Mouse (Mus musculus) heart, embryonic 11.5 days (tissue): Measurements from ENCODE around the gene Vps8. TPM values are rescaled to one million over a fixed set of nuclear protein-coding genes. Genes with fewer than 3 reads are reported as not detected.

Source experiments
- ATAC-seq: fragments of 200-750 bp; cut with Nextera tagmentation; replicated peaks from 2 replicates; pipeline ENCODE4 v1.8.0; 2017; ENCODE audit warnings: moderate library complexity; ENCODE audit not compliant: insufficient number of reproducible peaks, low FRiP score, low TSS enrichment
- H3K27ac ChIP-seq: fragments of 300-500 bp; sonication (generic); 2 replicates; pipeline ENCODE4 v1.5.1; 2014; ENCODE audit warnings: mild to moderate bottlenecking, low read depth, low read length
- H3K27me3 ChIP-seq: fragments of 300-500 bp; sonication (generic); 2 replicates; pipeline ENCODE4 v1.6.1; 2014; ENCODE audit warnings: mild to moderate bottlenecking, low read length, mixed read lengths; ENCODE audit not compliant: control insufficient read depth, insufficient read depth
- H3K36me3 ChIP-seq: fragments of 300-500 bp; sonication (generic); 2 replicates; pipeline ENCODE4 v1.6.1; 2014; ENCODE audit warnings: mild to moderate bottlenecking, low read length, moderate library complexity, mixed read lengths; ENCODE audit not compliant: control insufficient read depth, insufficient read depth
- H3K4me1 ChIP-seq: fragments of 300-500 bp; sonication (generic); 2 replicates; pipeline ENCODE4 v1.6.1; 2014; ENCODE audit warnings: low read length; ENCODE audit not compliant: control insufficient read depth, insufficient read depth
- H3K4me2 ChIP-seq: fragments of 300-500 bp; sonication (generic); 2 replicates; pipeline ENCODE4 v1.6.1; 2014; ENCODE audit warnings: mild to moderate bottlenecking, moderate library complexity
- H3K4me3 ChIP-seq: fragments of 300-500 bp; sonication (generic); 2 replicates; pipeline ENCODE4 v1.5.1; 2014; ENCODE audit warnings: low read depth, low read length
- H3K9ac ChIP-seq: fragments of 300-500 bp; sonication (generic); 2 replicates; pipeline ENCODE4 v1.6.1; 2014; ENCODE audit warnings: mild to moderate bottlenecking, low read depth, low read length, moderate library complexity
- H3K9me3 ChIP-seq: fragments of 300-500 bp; sonication (generic); replicated peaks from 2 replicates; pipeline ENCODE4 v1.6.1; 2016; ENCODE audit warnings: low read length; ENCODE audit not compliant: control insufficient read depth
- WGBS: fragments of 180-500 bp; shearing (Covaris S2); extraction: QIAGEN DNeasy Blood & Tissue Kit; methylation state at CpG from one replicate; pipeline ENCODE4 v1.1.7; 2014; ENCODE audit not compliant: insufficient replicate concordance; 5-methylcytosine and 5-hydroxymethylcytosine counted together
- polyA plus RNA-seq: library from polyadenylated mRNA; unstranded; fragments of >200 nt; fragmentation: Nextera tagmentation; extraction: Ambion mirVana; gene quantifications from 2 replicates; pipeline ENCODE4 v1.2.1, GENCODE M21; 2014

Vps8 gene
- polyA plus RNA-seq, 1 experiment from 2014 or later = 22.5 TPM

DNA sequence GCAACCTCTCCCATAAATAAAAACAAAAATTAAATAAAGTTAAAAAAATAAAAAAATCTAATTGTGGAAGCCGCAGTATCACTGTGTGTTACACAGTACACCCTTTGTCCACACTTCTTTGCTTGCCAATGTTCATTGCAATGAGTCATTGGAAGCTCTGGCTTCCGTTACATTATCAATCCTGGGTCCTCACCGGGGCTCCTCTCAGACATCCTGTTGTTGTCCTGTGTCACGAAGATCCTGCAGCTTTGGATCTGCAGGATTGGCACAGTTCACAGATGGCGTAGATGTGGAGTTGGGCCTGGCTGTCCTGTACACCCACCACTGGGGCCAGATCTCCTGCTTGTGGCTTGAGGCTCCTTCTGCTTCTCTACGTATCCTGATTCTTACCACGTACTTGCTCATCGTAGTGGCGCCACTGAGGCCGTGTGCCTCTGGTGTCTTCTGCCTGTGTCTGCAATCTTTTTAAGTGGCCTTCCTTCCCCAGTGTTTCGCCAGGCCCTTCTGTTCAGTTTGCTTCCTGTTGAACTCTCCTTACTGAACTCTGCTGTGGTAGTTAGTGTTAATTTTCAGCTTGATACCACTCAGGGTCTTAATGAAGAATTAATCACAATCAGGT is 214.4 kb downstream of the Vps8 start:
- 75% methylated on average over 11 of the region's 11 CpGs for WGBS
- Histone ChIP-seq H3K9me3 (no peaks in the 10 kb centered on the region), H3K27ac (no peak overlapping the region), H3K36me3 (no peaks in the 10 kb centered on the region), H3K4me3 (no peak overlapping the region), H3K4me2 (no peak overlapping the region), H3K27me3 (no peaks in the 10 kb centered on the region), H3K9ac (no peak overlapping the region), H3K4me1 (peaks cover 11% of the 10 kb centered on the region)
- ATAC-seq = no peak

DNA sequence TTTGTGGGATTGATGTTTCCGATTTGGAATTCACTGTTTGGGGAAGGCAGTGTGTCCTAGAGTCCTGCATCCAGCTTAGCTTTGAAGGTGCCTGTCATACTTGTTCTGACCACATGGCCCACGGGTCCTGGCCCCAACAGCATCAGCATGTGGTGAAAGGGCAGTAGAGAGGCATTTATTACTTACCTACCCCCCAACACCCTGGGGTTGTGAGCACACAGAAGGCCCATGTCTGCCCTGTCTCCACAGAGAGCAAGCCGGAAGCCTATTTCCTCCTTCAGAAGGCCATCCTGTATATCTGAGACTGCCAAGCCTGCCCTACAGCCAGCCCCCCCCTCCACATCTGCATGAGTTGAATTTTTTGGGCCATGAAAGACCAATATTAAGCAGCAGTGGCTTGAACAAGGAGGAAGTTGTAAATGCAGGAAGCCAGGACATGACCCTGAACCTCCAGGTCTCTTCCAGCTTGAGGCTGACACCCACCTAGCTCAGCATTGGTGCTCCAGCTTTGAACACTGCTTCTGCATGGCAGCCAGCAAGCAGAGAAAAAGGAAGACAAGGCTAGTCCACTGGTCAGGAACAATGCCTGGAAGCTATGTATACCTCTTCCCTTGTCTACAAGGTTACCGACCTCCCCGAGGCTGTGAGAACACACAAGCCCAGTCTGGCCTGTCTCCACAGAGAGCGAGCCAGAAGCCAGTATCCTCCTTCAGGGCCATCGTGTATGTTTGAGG is 218.0 kb downstream of the Vps8 start:
- Histone ChIP-seq H3K4me2 (no peak overlapping the region), H3K9me3 (no peaks in the 10 kb centered on the region), H3K9ac (no peak overlapping the region), H3K27me3 (no peaks in the 10 kb centered on the region), H3K36me3 (no peaks in the 10 kb centered on the region), H3K27ac (peak overlapping the region; percentile 8; the same call in 1 of the 2 replicates), H3K4me1 (peaks cover 29% of the 10 kb centered on the region), H3K4me3 (no peak overlapping the region)
- no peak for ATAC-seq
- WGBS = 78% methylated on average over 7 of the region's 7 CpGs

DNA sequence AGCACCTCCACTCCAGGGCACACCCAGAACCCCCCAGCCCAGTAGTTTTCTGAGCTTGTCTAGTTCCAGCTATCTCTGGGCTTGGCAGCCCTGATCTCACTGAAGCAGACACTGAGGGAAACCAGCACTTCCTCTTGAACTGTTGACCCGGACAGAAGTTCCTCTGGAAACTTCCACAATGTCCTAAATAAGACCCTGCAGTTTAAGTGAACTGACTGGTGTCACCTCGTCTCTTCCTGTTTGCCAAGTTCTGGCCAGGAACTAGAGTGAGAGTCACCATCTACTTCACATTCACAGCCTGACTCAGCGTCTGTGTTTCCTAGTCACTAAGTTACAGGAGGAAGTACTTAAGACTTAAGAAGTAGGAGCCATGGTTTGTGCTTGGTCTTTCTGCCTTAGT is 219.0 kb downstream of the Vps8 start:
- ATAC-seq = no peak
- 41% methylated on average over 3 of the region's 3 CpGs for whole genome bisulfite sequencing
- H3K9me3 ChIP-seq = no peaks in the 10 kb centered on the region
- no peak overlapping the region for H3K4me3 ChIP-seq
- no peak overlapping the region for H3K4me2 ChIP-seq
- peak overlapping the region; percentile 8; the same call in 1 of the 2 replicates for H3K27ac ChIP-seq
- H3K4me1 ChIP-seq = peaks cover 32% of the 10 kb centered on the region
- no peak overlapping the region for H3K9ac ChIP-seq
- no peaks in the 10 kb centered on the region for H3K36me3 ChIP-seq
- no peaks in the 10 kb centered on the region for H3K27me3 ChIP-seq

DNA sequence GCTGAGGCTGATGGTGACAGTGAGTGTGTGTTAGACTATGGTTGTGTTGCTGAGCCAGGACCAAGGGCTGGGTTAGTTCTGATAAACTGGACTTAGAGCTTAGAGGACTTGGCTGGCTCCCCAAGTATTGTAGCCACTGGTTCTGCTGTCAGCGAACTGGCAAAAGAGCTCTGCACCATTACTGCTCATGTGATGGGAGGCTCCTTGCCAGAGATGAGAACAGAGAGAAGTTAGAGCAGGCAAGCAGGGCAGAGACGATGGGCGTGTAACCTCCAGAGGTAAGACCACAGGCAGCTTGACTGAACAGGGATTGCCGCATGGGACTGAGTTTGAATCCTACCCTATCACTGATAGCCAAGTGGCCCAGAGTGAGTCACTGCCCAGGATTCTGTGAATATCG is 220.0 kb downstream of the Vps8 start:
- ATAC-seq = no peak
- Histone ChIP-seq H3K9ac (no peak overlapping the region), H3K36me3 (no peaks in the 10 kb centered on the region), H3K9me3 (no peaks in the 10 kb centered on the region), H3K4me1 (peaks cover 32% of the 10 kb centered on the region), H3K4me2 (no peak overlapping the region), H3K27ac (no peak overlapping the region), H3K27me3 (no peaks in the 10 kb centered on the region), H3K4me3 (no peak overlapping the region)
- WGBS = 77% methylated on average over 5 of the region's 5 CpGs

DNA sequence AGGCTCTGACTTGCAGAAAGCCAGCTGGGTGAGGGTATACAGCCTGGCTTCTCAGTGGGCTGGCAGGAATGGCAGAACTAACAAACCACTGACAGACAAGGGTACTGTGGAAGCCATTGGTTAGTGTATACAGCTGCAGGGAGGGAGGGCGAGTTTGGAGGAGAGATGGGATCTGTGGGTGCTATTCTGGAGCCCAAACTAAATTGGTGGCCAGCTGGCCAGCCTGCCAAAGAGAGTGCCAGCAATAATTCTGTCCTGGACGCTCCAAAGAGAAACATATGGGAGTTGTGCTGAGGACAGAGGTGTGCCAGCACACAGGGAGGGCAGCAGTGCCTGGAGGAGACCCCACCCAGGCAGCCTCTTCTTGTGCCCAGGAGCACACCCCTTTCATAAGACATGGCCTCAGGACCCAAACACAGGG is 220.7 kb downstream of the Vps8 start:
- H3K9ac ChIP-seq = no peak overlapping the region
- no peak overlapping the region for H3K4me3 ChIP-seq
- H3K36me3 ChIP-seq = no peaks in the 10 kb centered on the region
- H3K27ac ChIP-seq = peak overlapping the region; percentile 68; the same call in 1 of the 2 replicates
- 72% methylated on average over 2 of the region's 2 CpGs for WGBS
- no peak overlapping the region for H3K4me2 ChIP-seq
- no peaks in the 10 kb centered on the region for H3K9me3 ChIP-seq
- peaks cover 32% of the 10 kb centered on the region for H3K4me1 ChIP-seq
- no peaks in the 10 kb centered on the region for H3K27me3 ChIP-seq
- no peak for ATAC-seq

DNA sequence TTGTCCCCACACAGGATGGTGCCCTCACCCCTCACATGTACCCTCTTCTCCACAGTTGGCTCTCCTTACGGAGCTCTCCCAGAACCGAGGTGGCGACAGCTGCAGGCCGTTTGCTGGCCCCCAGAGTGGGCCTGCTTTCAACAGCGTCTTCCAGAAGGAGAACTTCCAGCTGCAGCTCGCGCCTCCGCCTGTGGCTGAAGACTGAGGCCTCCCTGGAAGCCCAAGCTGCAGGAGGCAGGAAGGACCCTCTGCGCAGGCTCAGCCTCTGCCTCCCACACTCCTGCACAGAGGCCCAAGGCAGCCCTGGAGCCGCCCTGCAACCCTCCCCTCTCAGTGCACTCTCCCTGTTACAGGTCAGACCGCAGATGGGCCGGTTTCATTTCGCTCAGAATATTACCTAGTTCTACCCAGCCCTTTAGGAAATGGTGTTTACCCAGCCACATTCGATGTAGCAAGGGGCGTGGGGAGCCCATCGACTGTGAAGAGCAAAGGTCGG is 221.2 kb downstream of the Vps8 start:
- Histone ChIP-seq H3K4me3 (no peak overlapping the region), H3K4me2 (no peak overlapping the region), H3K36me3 (no peaks in the 10 kb centered on the region; the same call in 1 of the 2 replicates), H3K4me1 (peaks cover 32% of the 10 kb centered on the region), H3K27me3 (no peaks in the 10 kb centered on the region), H3K9ac (0 out of 2 replicates have a peak overlapping the region, but pooled peaks have one; percentile 40), H3K9me3 (no peaks in the 10 kb centered on the region), H3K27ac (peak overlapping the region; percentile 68; the same call in 1 of the 2 replicates)
- ATAC-seq = no peak; the same call in 1 of the 2 replicates
- 33% methylated on average over 17 of the region's 17 CpGs for WGBS

DNA sequence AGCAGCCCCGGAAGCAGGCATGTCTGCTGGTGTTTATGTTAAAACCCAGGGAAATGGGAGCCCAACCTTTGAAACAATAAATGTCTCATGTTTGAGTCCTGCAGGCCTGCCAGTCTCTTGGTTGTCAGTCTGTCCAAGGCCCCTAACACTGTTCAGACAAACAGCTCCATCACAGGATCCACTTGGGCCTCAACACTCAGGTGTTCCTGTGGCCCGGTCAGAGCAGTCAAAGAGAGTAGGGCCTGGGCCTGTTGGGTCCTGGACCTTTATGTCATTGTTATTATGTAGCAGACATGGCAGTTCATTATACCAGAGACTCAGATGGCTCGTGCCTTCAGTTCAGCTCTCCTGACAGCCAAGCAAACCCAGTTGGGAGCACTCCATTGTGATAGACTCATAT is 221.7 kb downstream of the Vps8 start:
- Histone ChIP-seq H3K36me3 (no peaks in the 10 kb centered on the region; the same call in 1 of the 2 replicates), H3K4me2 (no peak overlapping the region), H3K27me3 (no peaks in the 10 kb centered on the region), H3K27ac (no peak overlapping the region), H3K9me3 (no peaks in the 10 kb centered on the region), H3K4me3 (no peak overlapping the region), H3K9ac (0 out of 2 replicates have a peak overlapping the region, but pooled peaks have one; percentile 40), H3K4me1 (peaks cover 32% of the 10 kb centered on the region)
- 73% methylated on average over 3 of the region's 3 CpGs for WGBS
- ATAC-seq = no peak

DNA sequence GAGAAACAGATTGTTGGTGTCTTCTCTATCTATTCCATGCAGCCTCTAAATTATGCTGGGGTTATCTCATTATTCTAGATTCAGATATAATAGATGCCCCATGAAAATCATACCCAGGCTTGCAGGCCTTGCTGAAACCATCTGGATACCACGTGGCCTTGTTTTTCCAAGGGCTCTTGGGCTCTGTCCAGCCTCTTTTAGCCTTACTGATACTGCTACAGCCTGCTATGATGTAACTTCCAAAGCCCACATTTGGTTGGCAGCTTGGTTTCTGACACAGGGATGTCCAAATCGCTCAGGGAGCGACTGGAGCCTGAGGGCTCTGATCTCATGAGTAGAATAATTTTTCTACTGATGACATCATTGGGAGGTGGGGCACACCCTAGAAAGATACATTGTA is 223.0 kb downstream of the Vps8 start:
- WGBS = 78% methylated on average over 3 of the region's 3 CpGs
- Histone ChIP-seq H3K27me3 (no peaks in the 10 kb centered on the region), H3K27ac (no peak overlapping the region), H3K4me3 (no peak overlapping the region), H3K9me3 (no peaks in the 10 kb centered on the region), H3K9ac (no peak overlapping the region), H3K4me1 (peaks cover 32% of the 10 kb centered on the region), H3K4me2 (no peak overlapping the region), H3K36me3 (no peaks in the 10 kb centered on the region; the same call in 1 of the 2 replicates)
- no peak for ATAC-seq
